In genomic region chr4:62516079-62516478, GRCm38 (mm10) we compare ENCODE assay signal across 8 mouse cellular contexts. TPM values are rescaled to one million over a fixed set of nuclear protein-coding genes. Genes with fewer than 3 reads are reported as not detected.
DNase-seq lines count a peak whose midpoint lies in the region; ATAC-seq and TF ChIP-seq lines count a peak whose summit lies in the region.

No protein-coding gene starts in this region.

- H3K4me3 ChIP-seq in spleen, adult 2 months (ENCODE audit: extremely low read depth, insufficient read depth, insufficient read length) = peak overlapping the region; percentile 2; the same call in 1 of the 2 replicates
- no peak overlapping the region for H3K4me3 ChIP-seq in kidney, adult 2 months (ENCODE audit: insufficient read depth, low read depth, low read length)
- peak overlapping the region; percentile 3; the same call in 1 of the 2 replicates for H3K4me3 ChIP-seq in lung, embryonic 16.5 days (ENCODE audit: low read length)

- peaks cover 9% of the 10 kb centered on the region; the same call in 1 of the 2 replicates for H3K4me1 ChIP-seq in spleen, adult 2 months (ENCODE audit: control insufficient read depth, insufficient read depth, insufficient read length)
- H3K4me1 ChIP-seq in kidney, adult 2 months (ENCODE audit: control insufficient read depth, insufficient read depth, low read length) = peaks cover 35% of the 10 kb centered on the region
- peaks cover 40% of the 10 kb centered on the region for H3K4me1 ChIP-seq in lung, embryonic 16.5 days (replicated peaks; ENCODE audit: control insufficient read depth, insufficient read depth, low read length)

- TF ChIP-seq POLR2A in spleen, adult 2 months (IDR thresholded peaks at IDR 0.05; ENCODE audit: low read depth, low read length) = no peak
- TF ChIP-seq POLR2A in kidney, adult 2 months (IDR thresholded peaks at IDR 0.05; ENCODE audit: low read depth, low read length) = no peak

- H3K9me3 ChIP-seq in lung, embryonic 16.5 days (ENCODE audit: control insufficient read depth, low read length) = no peaks in the 10 kb centered on the region

- no peak for TF ChIP-seq CTCF in spleen, adult 2 months (IDR thresholded peaks at IDR 0.05; ENCODE audit: extremely low read depth, insufficient read depth, insufficient read length, insufficient replicate concordance)
- no peak for TF ChIP-seq CTCF in kidney, adult 2 months (conservative IDR thresholded peaks at IDR 0.05; ENCODE audit: insufficient read depth, insufficient read length, low read depth, low read length)

- peak overlapping the region; percentile 61 for H3K27ac ChIP-seq in spleen, adult 2 months (ENCODE audit: insufficient read depth, low read length)
- peak overlapping the region; percentile 69 for H3K27ac ChIP-seq in kidney, adult 2 months (ENCODE audit: insufficient read depth, low read depth, low read length)
- H3K27ac ChIP-seq in lung, embryonic 16.5 days (ENCODE audit: low read length) = peak overlapping the region; percentile 95

- peak overlapping the region; percentile 57 for H3K9ac ChIP-seq in lung, embryonic 16.5 days (ENCODE audit: low read length)

- no peaks in the 10 kb centered on the region for H3K27me3 ChIP-seq in spleen, adult 2 months (ENCODE audit: control insufficient read depth, insufficient read depth, low read length)
- no peaks in the 10 kb centered on the region for H3K27me3 ChIP-seq in kidney, adult 2 months (replicated peaks; ENCODE audit: control insufficient read depth, insufficient read depth, low read length)
- H3K27me3 ChIP-seq in lung, embryonic 16.5 days (ENCODE audit: control insufficient read depth, insufficient read depth, low read depth, low read length) = no peaks in the 10 kb centered on the region

- H3K36me3 ChIP-seq in spleen, adult 2 months (ENCODE audit: control insufficient read depth, insufficient read depth, low read length) = peaks cover 22% of the 10 kb centered on the region
- no peaks in the 10 kb centered on the region for H3K36me3 ChIP-seq in kidney, adult 2 months (ENCODE audit: control insufficient read depth, insufficient read depth, low read length)
- H3K36me3 ChIP-seq in lung, embryonic 16.5 days (ENCODE audit: control insufficient read depth, insufficient read depth, low read length) = peaks cover 29% of the 10 kb centered on the region

- peak overlapping the region; percentile 41 for H3K4me2 ChIP-seq in lung, embryonic 16.5 days (ENCODE audit: low read depth, low read length)

- DNase-seq in spleen, adult 2 months (ENCODE audit: low read depth in 1 of 2, low spot score in 2 of 2) = no peak
- no peak for DNase-seq in spleen, adult 18-20 months
- DNase-seq in heart, adult 11 months = peak; percentile 99
- peak; percentile 87 for DNase-seq in kidney, adult 2 months
- no peak for DNase-seq in urinary bladder, postnatal 36 days (ENCODE audit: low spot score in 2 of 2)

- peak; percentile 6; the same call in 1 of the 2 replicates for ATAC-seq in lung, embryonic 16.5 days (ENCODE audit: low read depth)
- ATAC-seq in megakaryocyte-erythroid progenitor cell, adult 5-6 weeks (replicated peaks; ENCODE audit: low FRiP score, low TSS enrichment, poor library complexity, severe bottlenecking) = no peak
- no peak for ATAC-seq in inflammation-experienced regulatory T-cells, adult 6 months

- 63% methylated on average over 2 of the region's 2 CpGs for WGBS in spleen, adult 2 months
- 35% methylated on average over 2 of the region's 2 CpGs for WGBS in kidney, adult 2 months
- 24% methylated on average over 2 of the region's 2 CpGs for WGBS in lung, embryonic 16.5 days

RNA-seq across cellular contexts. Expression of gene Alad, which starts 3.6 kb away (rescaled TPM):
- polyA plus RNA-seq in spleen, adult 2 months (2012; rRNA removed) = 128 and 180 TPM in 2 replicates
- 194 and 206 TPM in 2 replicates for polyA plus RNA-seq in kidney, adult 2 months (2012; rRNA removed)
- 141 and 168 TPM in 2 replicates for polyA plus RNA-seq in lung, embryonic 16.5 days (2015; fragmentation: Nextera tagmentation; extraction: Ambion mirVana)
- 310 and 320 TPM in 2 replicates for total RNA-seq in megakaryocyte-erythroid progenitor cell, adult 5-6 weeks (2014; fragmentation: Nextera tagmentation)
- total RNA-seq in megakaryocyte-erythroid progenitor cell, adult 5-6 weeks (2017) = 64.9 and 137 TPM in 2 replicates
- polyA plus RNA-seq in inflammation-experienced regulatory T-cells, adult 6 months (2017; shearing (Covaris generic)) = 10 to 100 TPM; 75.5 to 92.5 (median 76.8) TPM

RNA-seq across cellular contexts. Expression of gene Pole3, which starts 8.8 kb away (rescaled TPM):
- polyA plus RNA-seq in spleen, adult 2 months (2012; rRNA removed) = 6.1 and 8.4 TPM in 2 replicates
- 15.6 and 19.7 TPM in 2 replicates for polyA plus RNA-seq in kidney, adult 2 months (2012; rRNA removed)
- 79.9 and 83.8 TPM in 2 replicates for polyA plus RNA-seq in lung, embryonic 16.5 days (2015; fragmentation: Nextera tagmentation; extraction: Ambion mirVana)
- 84.0 and 122 TPM in 2 replicates for total RNA-seq in megakaryocyte-erythroid progenitor cell, adult 5-6 weeks (2014; fragmentation: Nextera tagmentation)
- 135 and 144 TPM in 2 replicates for total RNA-seq in megakaryocyte-erythroid progenitor cell, adult 5-6 weeks (2017)
- 10 to 100 TPM; 28.8 to 36.2 (median 36.2) TPM for polyA plus RNA-seq in inflammation-experienced regulatory T-cells, adult 6 months (2017; shearing (Covaris generic))

RNA-seq across cellular contexts. Expression of gene 4933430I17Rik, which starts 9.1 kb away (rescaled TPM):
- 0.11 TPM in 1 of 2 replicates, not detected in the other for polyA plus RNA-seq in spleen, adult 2 months (2012; rRNA removed)
- 0.17 and 0.20 TPM in 2 replicates for polyA plus RNA-seq in kidney, adult 2 months (2012; rRNA removed)
- 0.40 and 0.54 TPM in 2 replicates for polyA plus RNA-seq in lung, embryonic 16.5 days (2015; fragmentation: Nextera tagmentation; extraction: Ambion mirVana)
- not detected in 2 replicates for total RNA-seq in megakaryocyte-erythroid progenitor cell, adult 5-6 weeks (2014; fragmentation: Nextera tagmentation)
- not detected in 2 replicates for total RNA-seq in megakaryocyte-erythroid progenitor cell, adult 5-6 weeks (2017)
- under 1 TPM in 2 of 3 experiments, not detected in 1; 0.40 to 0.44 TPM for polyA plus RNA-seq in inflammation-experienced regulatory T-cells, adult 6 months (2017; shearing (Covaris generic))

RNA-seq across cellular contexts. Expression of gene Hdhd3, which starts 12.8 kb away (rescaled TPM):
- polyA plus RNA-seq in spleen, adult 2 months (2012; rRNA removed) = 1.9 and 2.3 TPM in 2 replicates
- polyA plus RNA-seq in kidney, adult 2 months (2012; rRNA removed) = 23.7 and 24.0 TPM in 2 replicates
- 19.1 and 20.9 TPM in 2 replicates for polyA plus RNA-seq in lung, embryonic 16.5 days (2015; fragmentation: Nextera tagmentation; extraction: Ambion mirVana)
- total RNA-seq in megakaryocyte-erythroid progenitor cell, adult 5-6 weeks (2014; fragmentation: Nextera tagmentation) = 2.0 and 4.8 TPM in 2 replicates
- 2.8 and 3.9 TPM in 2 replicates for total RNA-seq in megakaryocyte-erythroid progenitor cell, adult 5-6 weeks (2017)
- 1 to 10 TPM; 1.6 to 2.0 (median 1.8) TPM for polyA plus RNA-seq in inflammation-experienced regulatory T-cells, adult 6 months (2017; shearing (Covaris generic))

RNA-seq across cellular contexts. Expression of gene Bspry, which starts 36.2 kb away (rescaled TPM):
- 2.1 and 3.2 TPM in 2 replicates for polyA plus RNA-seq in spleen, adult 2 months (2012; rRNA removed)
- 51.1 and 52.4 TPM in 2 replicates for polyA plus RNA-seq in kidney, adult 2 months (2012; rRNA removed)
- polyA plus RNA-seq in lung, embryonic 16.5 days (2015; fragmentation: Nextera tagmentation; extraction: Ambion mirVana) = 47.9 and 59.2 TPM in 2 replicates
- total RNA-seq in megakaryocyte-erythroid progenitor cell, adult 5-6 weeks (2014; fragmentation: Nextera tagmentation) = not detected in 2 replicates
- total RNA-seq in megakaryocyte-erythroid progenitor cell, adult 5-6 weeks (2017) = 0.09 and 1.0 TPM in 2 replicates
- polyA plus RNA-seq in inflammation-experienced regulatory T-cells, adult 6 months (2017; shearing (Covaris generic)) = 1 to 10 TPM; 1.3 to 3.2 (median 1.9) TPM

Comparison
In these comparisons a context has a peak if more than half of its experiments do, and no peak if none do; other contexts are left out.
1. DNase-seq: peak in heart, adult 11 months (single experiment) and kidney, adult 2 months (single experiment); none in spleen, adult 2 months (0 of 2), spleen, adult 18-20 months (0 of 2) and urinary bladder, postnatal 36 days (0 of 2).
2. Peak in every context shown above with its lines, with median percentiles within 50 percentile points of each other: H3K27ac ChIP-seq.